Mouse (Mus musculus) spleen, postnatal 36 days (tissue): ENCODE data around the gene Gtf2e1.

ENCODE experiments used
- DNase-seq, 2 experiments: peaks; one replicate each; pipeline ENCODE4 v3.0.0; 2022; ENCODE audit warnings: low spot score in 2 of 2, mixed read lengths in 1 of 2

The Gtf2e1 gene

GRCm38 (mm10) chr16:37478311-37479291 lies 61.0 kb downstream of the Gtf2e1 start:
- DNase-seq, result no peak

- no peak for DNase-seq
These were observed 66.8 kb downstream of the Gtf2e1 start for GRCm38 (mm10) chr16:37472620-37473312.

DNA sequence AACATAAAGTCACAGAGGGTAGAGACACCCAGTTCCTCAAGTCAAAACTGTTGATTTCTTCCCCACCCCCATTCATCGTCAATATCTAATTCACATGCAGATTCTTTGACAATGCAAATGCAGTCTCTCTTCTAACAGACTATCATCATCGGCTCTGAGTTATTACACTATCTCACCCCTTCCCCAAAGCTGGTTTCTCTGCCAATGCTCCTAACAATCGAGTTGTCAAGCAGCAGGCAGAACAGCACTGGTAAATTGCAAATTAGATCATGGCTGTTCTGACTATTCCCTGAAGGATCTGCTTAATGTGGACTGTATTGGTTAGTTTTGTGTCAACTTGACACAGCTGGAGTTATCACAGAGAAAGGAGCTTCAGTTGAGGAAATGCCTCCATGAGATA lies 70.0 kb downstream of the Gtf2e1 start:
- no peak for DNase-seq

DNA sequence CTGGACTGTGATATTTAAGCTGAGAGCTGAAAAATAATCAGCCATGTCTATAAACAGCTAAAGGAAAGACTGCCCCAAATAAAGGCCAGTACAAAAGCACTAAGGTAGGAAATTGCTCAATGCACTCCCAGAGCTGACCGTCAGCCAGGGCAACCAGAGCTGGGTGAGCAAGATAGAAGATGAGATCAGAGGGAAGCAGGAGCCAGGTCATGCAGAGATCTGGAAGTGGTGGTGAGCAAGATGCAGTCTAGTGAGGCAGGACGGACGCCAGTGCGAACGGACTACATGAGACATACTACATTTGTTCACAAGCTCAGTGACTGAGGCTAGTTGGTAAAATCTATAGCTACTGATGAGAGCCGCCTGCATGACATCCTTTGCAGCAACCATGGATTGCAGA lies 75.6 kb downstream of the Gtf2e1 start:
- DNase-seq, result no peak

- no peak for DNase-seq
These were observed 76.7 kb downstream of the Gtf2e1 start for GRCm38 (mm10) chr16:37462886-37463285.

DNA sequence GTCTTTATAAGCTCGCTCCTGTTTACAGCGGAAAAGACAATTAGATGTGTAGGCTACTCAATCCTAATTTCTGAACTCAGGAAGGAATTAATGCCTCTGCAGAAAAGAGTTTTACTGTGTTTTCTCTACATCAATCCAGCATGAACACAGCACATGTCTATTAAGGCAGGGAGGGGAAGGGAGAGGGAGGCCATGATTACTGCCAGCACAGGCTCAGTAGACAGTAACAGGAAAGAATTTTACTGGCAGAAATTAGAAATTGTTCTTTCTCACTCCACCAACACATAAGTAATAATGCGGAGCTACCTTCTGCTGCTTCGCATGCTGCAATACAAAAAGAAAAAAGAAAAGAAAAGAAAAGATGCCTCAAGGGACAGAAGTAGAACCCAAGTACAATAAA lies 78.0 kb downstream of the Gtf2e1 start:
- no peak for DNase-seq
